Mouse (Mus musculus): ENCODE results near the gene Zbtb20. TPM values are rescaled to one million over a fixed set of nuclear protein-coding genes. Genes with fewer than 3 reads are reported as not detected.

Gene Zbtb20
- polyA plus RNA-seq, 1 experiment from 2014 or later: 6.6 TPM

- Histone ChIP-seq H3K27me3 (replicated peaks; ENCODE audit: control insufficient read depth, insufficient read depth, low read length) (no peaks in the 10 kb centered on the region), H3K4me2 (no peak overlapping the region), H3K27ac (ENCODE audit: low read depth, low read length) (no peak overlapping the region), H3K36me3 (ENCODE audit: control insufficient read depth, insufficient read depth, low read length) (no peaks in the 10 kb centered on the region), H3K9me3 (ENCODE audit: control insufficient read depth, low read length) (no peaks in the 10 kb centered on the region), H3K4me3 (ENCODE audit: low read depth, low read length) (no peak overlapping the region), H3K4me1 (replicated peaks; ENCODE audit: control insufficient read depth, insufficient read depth, low read length) (no peaks in the 10 kb centered on the region), H3K9ac (ENCODE audit: low read depth, low read length) (no peak overlapping the region)
- whole genome bisulfite sequencing: 48% methylated on average over 1 of the region's 1 CpGs
- DNase-seq (ENCODE audit: low spot score): no peak
- no peak for ATAC-seq (replicated peaks; ENCODE audit: low FRiP score)
Measured at GRCm38 (mm10) chr16:43492863-43493262, 617.2 kb downstream of the Zbtb20 start.

GRCm38 (mm10) chr16:43493596-43494385 is 618.1 kb downstream of the Zbtb20 start:
- H3K27me3 ChIP-seq (replicated peaks; ENCODE audit: control insufficient read depth, insufficient read depth, low read length): no peaks in the 10 kb centered on the region
- DNase-seq (ENCODE audit: low spot score) (no peak), ATAC-seq (replicated peaks; ENCODE audit: low FRiP score) (no peak)
- H3K4me3 ChIP-seq (ENCODE audit: low read depth, low read length): no peak overlapping the region
- no peak overlapping the region for H3K9ac ChIP-seq (ENCODE audit: low read depth, low read length)
- no peak overlapping the region for H3K4me2 ChIP-seq
- no peaks in the 10 kb centered on the region for H3K9me3 ChIP-seq (ENCODE audit: control insufficient read depth, low read length)
- no peak overlapping the region for H3K27ac ChIP-seq (ENCODE audit: low read depth, low read length)
- H3K4me1 ChIP-seq (replicated peaks; ENCODE audit: control insufficient read depth, insufficient read depth, low read length): no peaks in the 10 kb centered on the region
- no peaks in the 10 kb centered on the region for H3K36me3 ChIP-seq (ENCODE audit: control insufficient read depth, insufficient read depth, low read length)
- 56% methylated on average over 5 of the region's 5 CpGs for WGBS

DNA sequence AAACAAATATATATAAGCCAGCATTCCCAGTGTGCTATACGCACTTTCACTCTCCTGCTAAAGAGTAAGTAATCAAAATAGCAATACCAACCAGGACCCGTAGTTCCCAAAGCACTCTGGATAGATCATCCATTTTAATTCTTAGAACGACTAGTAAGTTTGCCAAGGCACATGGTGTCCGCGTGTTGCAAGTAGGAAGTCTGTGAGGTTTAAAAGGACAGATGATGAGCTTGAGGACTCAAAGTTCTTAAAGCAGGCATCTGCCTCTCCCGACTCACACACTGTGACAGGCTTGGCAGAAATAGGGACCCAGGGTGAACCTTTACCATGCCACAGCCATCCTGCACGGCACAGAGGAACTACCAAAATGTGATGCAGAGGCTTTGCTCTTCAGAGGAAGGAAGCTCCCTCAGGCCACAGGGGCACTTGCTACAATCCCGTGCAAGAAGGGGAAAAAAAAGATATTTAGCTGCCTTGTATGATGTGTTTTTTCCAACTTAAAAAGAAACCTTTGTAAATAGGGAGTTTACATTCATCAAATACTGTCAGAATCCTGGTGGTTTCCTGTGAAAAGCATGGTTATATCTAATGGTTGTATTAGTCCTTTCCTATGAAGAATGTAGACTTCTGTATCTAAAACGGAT is 619.6 kb downstream of the Zbtb20 start:
- H3K9me3 ChIP-seq (ENCODE audit: control insufficient read depth, low read length): no peaks in the 10 kb centered on the region
- H3K4me1 ChIP-seq (replicated peaks; ENCODE audit: control insufficient read depth, insufficient read depth, low read length): no peaks in the 10 kb centered on the region
- 77% methylated on average over 9 of the region's 9 CpGs for WGBS
- no peaks in the 10 kb centered on the region for H3K36me3 ChIP-seq (ENCODE audit: control insufficient read depth, insufficient read depth, low read length)
- no peak for ATAC-seq (replicated peaks; ENCODE audit: low FRiP score)
- DNase-seq (ENCODE audit: low spot score): no peak
- no peak overlapping the region for H3K4me3 ChIP-seq (ENCODE audit: low read depth, low read length)
- H3K27me3 ChIP-seq (replicated peaks; ENCODE audit: control insufficient read depth, insufficient read depth, low read length): no peaks in the 10 kb centered on the region
- H3K27ac ChIP-seq (ENCODE audit: low read depth, low read length): no peak overlapping the region
- no peak overlapping the region for H3K4me2 ChIP-seq
- H3K9ac ChIP-seq (ENCODE audit: low read depth, low read length): no peak overlapping the region

GRCm38 (mm10) chr16:43497093-43497492 is 621.4 kb downstream of the Zbtb20 start:
- DNase-seq (ENCODE audit: low spot score): no peak
- WGBS: 82% methylated on average over 2 of the region's 2 CpGs

DNA sequence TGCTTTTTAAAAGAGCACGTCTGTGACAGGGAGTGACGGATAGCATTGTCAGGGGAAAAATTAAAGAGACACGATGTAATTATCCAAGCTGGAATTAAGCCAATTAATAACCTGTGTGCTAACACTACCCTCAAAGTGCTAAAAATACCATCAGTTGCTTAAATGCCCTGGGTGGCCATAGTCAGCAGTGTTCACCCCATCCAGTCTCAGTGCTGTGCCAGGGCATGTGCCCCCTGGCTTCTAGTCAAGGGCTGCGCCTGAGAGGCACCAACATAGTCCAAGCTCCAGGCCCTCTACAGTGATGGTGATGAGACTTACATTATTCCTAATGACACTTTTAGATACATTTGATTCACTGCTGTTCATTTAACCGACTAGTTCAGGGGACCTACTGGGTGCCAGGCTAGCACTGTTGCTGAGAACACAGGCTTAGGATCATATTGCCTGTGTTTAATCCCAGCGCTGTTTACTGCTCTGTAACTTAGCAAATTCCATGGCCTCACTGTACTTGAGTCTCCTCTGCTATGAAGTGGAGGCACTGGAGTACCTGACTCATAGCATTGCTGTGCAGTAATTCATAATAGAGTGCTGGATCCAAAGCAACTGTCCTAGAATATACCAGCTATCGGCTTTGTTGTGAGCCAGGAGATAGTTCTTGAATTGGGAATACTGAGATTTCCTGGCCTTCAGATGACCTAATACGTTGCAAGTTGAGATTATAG is 624.6 kb downstream of the Zbtb20 start:
- Histone ChIP-seq H3K27me3 (replicated peaks; ENCODE audit: control insufficient read depth, insufficient read depth, low read length) (no peaks in the 10 kb centered on the region; the same call in 1 of the 2 replicates), H3K4me3 (ENCODE audit: low read depth, low read length) (no peak overlapping the region), H3K27ac (ENCODE audit: low read depth, low read length) (no peak overlapping the region), H3K4me2 (no peak overlapping the region), H3K9ac (ENCODE audit: low read depth, low read length) (no peak overlapping the region), H3K4me1 (replicated peaks; ENCODE audit: control insufficient read depth, insufficient read depth, low read length) (no peaks in the 10 kb centered on the region), H3K9me3 (ENCODE audit: control insufficient read depth, low read length) (no peaks in the 10 kb centered on the region), H3K36me3 (ENCODE audit: control insufficient read depth, insufficient read depth, low read length) (no peaks in the 10 kb centered on the region)
- no peak for DNase-seq (ENCODE audit: low spot score)
- 76% methylated on average over 8 of the region's 8 CpGs for WGBS
- no peak for ATAC-seq (replicated peaks; ENCODE audit: low FRiP score)

More at GRCm38 (mm10) chr16:43497093-43497492, 621.4 kb downstream of the Zbtb20 start:
- no peak overlapping the region for H3K4me2 ChIP-seq
- H3K36me3 ChIP-seq (ENCODE audit: control insufficient read depth, insufficient read depth, low read length): no peaks in the 10 kb centered on the region
- no peak overlapping the region for H3K4me3 ChIP-seq (ENCODE audit: low read depth, low read length)
- no peak for ATAC-seq (replicated peaks; ENCODE audit: low FRiP score)
- no peak overlapping the region for H3K9ac ChIP-seq (ENCODE audit: low read depth, low read length)
- no peaks in the 10 kb centered on the region for H3K27me3 ChIP-seq (replicated peaks; ENCODE audit: control insufficient read depth, insufficient read depth, low read length)
- no peaks in the 10 kb centered on the region for H3K4me1 ChIP-seq (replicated peaks; ENCODE audit: control insufficient read depth, insufficient read depth, low read length)
- H3K27ac ChIP-seq (ENCODE audit: low read depth, low read length): no peak overlapping the region
- H3K9me3 ChIP-seq (ENCODE audit: control insufficient read depth, low read length): no peaks in the 10 kb centered on the region

- H3K27me3 ChIP-seq (replicated peaks; ENCODE audit: control insufficient read depth, insufficient read depth, low read length): no peaks in the 10 kb centered on the region; the same call in 1 of the 2 replicates
- H3K36me3 ChIP-seq (ENCODE audit: control insufficient read depth, insufficient read depth, low read length): no peaks in the 10 kb centered on the region
- H3K4me2 ChIP-seq: no peak overlapping the region
- H3K9me3 ChIP-seq (ENCODE audit: control insufficient read depth, low read length): no peaks in the 10 kb centered on the region
- H3K27ac ChIP-seq (ENCODE audit: low read depth, low read length): no peak overlapping the region
- H3K4me1 ChIP-seq (replicated peaks; ENCODE audit: control insufficient read depth, insufficient read depth, low read length): no peaks in the 10 kb centered on the region
- DNase-seq (ENCODE audit: low spot score) (no peak), ATAC-seq (replicated peaks; ENCODE audit: low FRiP score) (no peak)
- H3K9ac ChIP-seq (ENCODE audit: low read depth, low read length): no peak overlapping the region
- WGBS: 78% methylated on average over 4 of the region's 4 CpGs
- no peak overlapping the region for H3K4me3 ChIP-seq (ENCODE audit: low read depth, low read length)
Measured at GRCm38 (mm10) chr16:43501284-43501683, 625.6 kb downstream of the Zbtb20 start.

- Histone ChIP-seq H3K9ac (ENCODE audit: low read depth, low read length) (no peak overlapping the region), H3K27me3 (replicated peaks; ENCODE audit: control insufficient read depth, insufficient read depth, low read length) (no peaks in the 10 kb centered on the region; the same call in 1 of the 2 replicates), H3K9me3 (ENCODE audit: control insufficient read depth, low read length) (no peaks in the 10 kb centered on the region), H3K36me3 (ENCODE audit: control insufficient read depth, insufficient read depth, low read length) (no peaks in the 10 kb centered on the region), H3K4me2 (peak overlapping the region; percentile 61; the same call in 1 of the 2 replicates), H3K4me1 (replicated peaks; ENCODE audit: control insufficient read depth, insufficient read depth, low read length) (no peaks in the 10 kb centered on the region), H3K27ac (ENCODE audit: low read depth, low read length) (no peak overlapping the region), H3K4me3 (ENCODE audit: low read depth, low read length) (no peak overlapping the region)
- no peak for DNase-seq (ENCODE audit: low spot score)
- ATAC-seq (replicated peaks; ENCODE audit: low FRiP score): no peak
- WGBS: 54% methylated on average over 12 of the region's 12 CpGs
Measured at GRCm38 (mm10) chr16:43502339-43503009, 626.8 kb downstream of the Zbtb20 start.

DNA sequence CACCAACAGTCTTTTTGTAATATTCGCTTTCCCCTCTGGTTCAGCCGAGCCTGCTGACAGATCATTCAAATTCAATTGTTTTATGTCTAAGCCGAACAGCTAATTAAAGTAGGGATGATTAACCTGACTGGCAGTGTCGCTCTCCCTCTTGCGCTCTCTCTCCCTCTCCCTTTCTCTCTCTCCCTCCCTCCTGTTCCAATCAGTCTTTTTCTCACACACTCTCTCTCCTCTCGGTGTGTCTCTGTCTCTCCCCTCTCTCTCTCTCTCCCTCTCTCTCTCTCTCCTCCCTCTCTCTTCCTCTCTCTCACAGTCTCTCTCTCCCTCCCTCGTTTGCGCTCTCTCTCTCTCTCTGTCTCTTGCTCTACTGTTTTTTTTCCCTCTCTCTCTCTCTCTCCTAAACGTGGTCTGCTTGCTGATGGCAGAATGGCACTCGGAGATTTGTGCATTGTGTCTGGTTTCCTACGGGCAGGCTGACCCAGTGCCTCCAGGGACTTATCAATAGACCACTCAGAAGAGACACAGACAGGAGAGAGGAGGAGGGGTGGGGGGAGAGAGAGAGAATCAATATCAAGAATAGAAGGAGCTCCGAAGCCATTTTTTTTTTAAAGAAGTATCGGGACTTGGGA is 627.4 kb downstream of the Zbtb20 start:
- 15% methylated on average over 13 of the region's 13 CpGs for WGBS
- no peak for ATAC-seq (replicated peaks; ENCODE audit: low FRiP score)
- DNase-seq (ENCODE audit: low spot score): no peak
- H3K36me3 ChIP-seq (ENCODE audit: control insufficient read depth, insufficient read depth, low read length): no peaks in the 10 kb centered on the region
- H3K4me2 ChIP-seq: peak overlapping the region; percentile 61
- no peaks in the 10 kb centered on the region; the same call in 1 of the 2 replicates for H3K27me3 ChIP-seq (replicated peaks; ENCODE audit: control insufficient read depth, insufficient read depth, low read length)
- peak overlapping the region; percentile 9; the same call in 1 of the 2 replicates for H3K9ac ChIP-seq (ENCODE audit: low read depth, low read length)
- H3K27ac ChIP-seq (ENCODE audit: low read depth, low read length): no peak overlapping the region
- H3K4me1 ChIP-seq (replicated peaks; ENCODE audit: control insufficient read depth, insufficient read depth, low read length): no peaks in the 10 kb centered on the region
- no peaks in the 10 kb centered on the region for H3K9me3 ChIP-seq (ENCODE audit: control insufficient read depth, low read length)
- peak overlapping the region; percentile 24 for H3K4me3 ChIP-seq (ENCODE audit: low read depth, low read length)

Data from liver, embryonic 11.5 days (tissue).